Mouse (Mus musculus) olfactory bulb, adult 2 months (tissue): Measurements from ENCODE around the gene Cd300ld4. TPM values are rescaled to one million over a fixed set of nuclear protein-coding genes. Genes with fewer than 3 reads are reported as not detected.
"Not testable (repeated sequence)": the region's sequence is repeated elsewhere in the genome, so short reads cannot be mapped to it uniquely, and the experiment has no call there.

Experiments
- H3K27ac ChIP-seq: fragments of 200-500 bp; 2 replicates; pipeline ENCODE4 v1.5.1; 2012; ENCODE audit warnings: low read depth, low read length; ENCODE audit not compliant: insufficient read depth
- H3K4me1 ChIP-seq: fragments of 200-500 bp; 2 replicates; pipeline ENCODE4 v1.6.1; 2012; ENCODE audit warnings: low read length; ENCODE audit not compliant: control insufficient read depth, insufficient read depth
- H3K4me3 ChIP-seq: fragments of 200-500 bp; 2 replicates; pipeline ENCODE4 v1.5.1; 2012; ENCODE audit warnings: mild to moderate bottlenecking, low read depth, low read length, moderate library complexity; ENCODE audit not compliant: insufficient read depth
- CTCF ChIP-seq: fragments of 200-500 bp; IDR thresholded peaks from 2 replicates; pipeline ENCODE4 v1.5.1; 2012; ENCODE audit warnings: low read depth, mild to moderate bottlenecking, low read length, moderate library complexity; ENCODE audit not compliant: insufficient read depth
- POLR2A ChIP-seq: fragments of 200-500 bp; IDR thresholded peaks from 2 replicates; pipeline ENCODE4 v1.6.1; 2012; ENCODE audit warnings: mild to moderate bottlenecking, low read depth, low read length, moderate library complexity; ENCODE audit not compliant: insufficient read depth
- WGBS: fragments of 180-500 bp; shearing (Covaris S2); methylation state at CpG from one replicate; pipeline ENCODE4 v1.1.7; 2018; 5-methylcytosine and 5-hydroxymethylcytosine counted together
- polyA plus RNA-seq: library from polyadenylated mRNA; stranded (reverse); fragments of >200 nt; gene quantifications from 2 replicates; pipeline ENCODE4 v1.2.4, GENCODE M21; 2012; ENCODE audit warnings: low replicate concordance; ENCODE audit not compliant: missing spikeins, insufficient read depth, insufficient read length

The Cd300ld4 gene
- not detected in 2 replicates for polyA plus RNA-seq

GRCm38 (mm10) chr11:115026912-115027311, at the start of gene Cd300ld4:
TSS of gene Cd300ld4 (minus strand) at chr11:115027012.
- H3K4me1 ChIP-seq, H3K27ac ChIP-seq, H3K4me3 ChIP-seq: not testable (repeated sequence)
- WGBS: no CpG with 5 or more reads among the region's 6 CpGs

- TF ChIP-seq POLR2A: no peak
- TF ChIP-seq CTCF: no peak
- 90% methylated on average over 5 of the region's 5 CpGs for WGBS
- no peak overlapping the region for H3K4me3 ChIP-seq
- peaks cover 10% of the 10 kb centered on the region; the same call in 1 of the 2 replicates for H3K4me1 ChIP-seq
- no peak overlapping the region for H3K27ac ChIP-seq
Measured at GRCm38 (mm10) chr11:115075859-115076258, 49.0 kb upstream of the Cd300ld4 start.

- WGBS: 77% methylated on average over 7 of the region's 7 CpGs
- Histone ChIP-seq H3K27ac (no peak overlapping the region), H3K4me3 (no peak overlapping the region), H3K4me1 (peaks cover 10% of the 10 kb centered on the region; the same call in 1 of the 2 replicates)
- TF ChIP-seq POLR2A (no peak), CTCF (no peak)
Measured at GRCm38 (mm10) chr11:115075407-115075806, 48.6 kb upstream of the Cd300ld4 start.

- Histone ChIP-seq H3K4me3 (no peak overlapping the region), H3K4me1 (peaks cover 10% of the 10 kb centered on the region; the same call in 1 of the 2 replicates), H3K27ac (no peak overlapping the region)
- TF ChIP-seq POLR2A (no peak), CTCF (no peak)
- 58% methylated on average over 5 of the region's 5 CpGs for WGBS
Measured at GRCm38 (mm10) chr11:115073002-115073401, 46.2 kb upstream of the Cd300ld4 start.

GRCm38 (mm10) chr11:115071631-115072294, 45.0 kb upstream of the Cd300ld4 start:
- Histone ChIP-seq H3K4me1 (peaks cover 10% of the 10 kb centered on the region; the same call in 1 of the 2 replicates), H3K4me3 (no peak overlapping the region), H3K27ac (no peak overlapping the region)
- no peak for TF ChIP-seq CTCF
- no peak for TF ChIP-seq POLR2A
- WGBS: 30% methylated on average over 14 of the region's 14 CpGs

GRCm38 (mm10) chr11:115071015-115071551, 44.3 kb upstream of the Cd300ld4 start:
- Histone ChIP-seq H3K4me3 (no peak overlapping the region), H3K27ac (no peak overlapping the region), H3K4me1 (peaks cover 10% of the 10 kb centered on the region; the same call in 1 of the 2 replicates)
- WGBS: 32% methylated on average over 9 of the region's 9 CpGs
- TF ChIP-seq CTCF: no peak
- no peak for TF ChIP-seq POLR2A

GRCm38 (mm10) chr11:115066768-115067167, 40.0 kb upstream of the Cd300ld4 start:
- Histone ChIP-seq H3K4me1 (no peaks in the 10 kb centered on the region; the same call in 1 of the 2 replicates), H3K27ac (no peak overlapping the region), H3K4me3 (no peak overlapping the region)
- 72% methylated on average over 6 of the region's 6 CpGs for WGBS
- TF ChIP-seq POLR2A: no peak
- TF ChIP-seq CTCF: no peak

- TF ChIP-seq POLR2A: no peak
- no peak for TF ChIP-seq CTCF
- 51% methylated on average over 5 of the region's 5 CpGs for WGBS
- Histone ChIP-seq H3K4me3 (no peak within 1 kb of the TSS), H3K27ac (no peak within 1 kb of the TSS), H3K4me1 (no peaks in the 10 kb centered on the region)
Measured at GRCm38 (mm10) chr11:115062077-115062476, 35.3 kb upstream of the Cd300ld4 start, which contains the start of gene Cd300e. TSS of gene Cd300e (minus strand) at chr11:115062177.

- no peaks in the 10 kb centered on the region for H3K4me1 ChIP-seq
- no peak overlapping the region for H3K4me3 ChIP-seq
- WGBS: 83% methylated on average over 2 of the region's 2 CpGs
- TF ChIP-seq CTCF: no peak
- no peak for TF ChIP-seq POLR2A
- H3K27ac ChIP-seq: no peak overlapping the region
Measured at GRCm38 (mm10) chr11:115059797-115060196, 33.0 kb upstream of the Cd300ld4 start.

GRCm38 (mm10) chr11:115058701-115059100, 31.9 kb upstream of the Cd300ld4 start:
- H3K4me1 ChIP-seq: no peaks in the 10 kb centered on the region
- no peak overlapping the region for H3K27ac ChIP-seq
- no peak overlapping the region for H3K4me3 ChIP-seq
- 78% methylated on average over 4 of the region's 4 CpGs for WGBS
- no peak for TF ChIP-seq POLR2A
- TF ChIP-seq CTCF: no peak
